Mouse (Mus musculus) CH12.LX (cell line): Measurements from ENCODE around the gene Clp1.

Source experiments
- CHD1 ChIP-seq: IDR thresholded peaks from 2 replicates; pipeline ENCODE4 v1.6.1; 2012; ENCODE audit warnings: low read depth, low read length, improper control_type of control experiment, inconsistent platforms
- CTCF ChIP-seq, 2 experiments: IDR thresholded peaks in 1 of 2; conservative IDR thresholded peaks in 1 of 2; 2 replicates each; pipeline ENCODE4 v1.5.1; 2011 to 2012; ENCODE audit warnings: low read depth in 2 of 2, low read length in 2 of 2, improper control_type of control experiment in 1 of 2, inconsistent platforms in 1 of 2, mild to moderate bottlenecking in 1 of 2, moderate library complexity in 1 of 2
- E2F4 ChIP-seq: IDR thresholded peaks from 2 replicates; pipeline ENCODE4 v1.6.1; 2011; ENCODE audit warnings: low read depth, low read length, improper control_type of control experiment; ENCODE audit not compliant: insufficient replicate concordance
- ETS1 ChIP-seq: conservative IDR thresholded peaks from 2 replicates; pipeline ENCODE4 v1.6.1; 2012; ENCODE audit warnings: low read depth, mild to moderate bottlenecking, inconsistent platforms, low read length, improper control_type of control experiment, moderate library complexity
- GABPA ChIP-seq: IDR thresholded peaks from 2 replicates; pipeline ENCODE4 v1.6.1; 2012; ENCODE audit warnings: low read depth, low read length, improper control_type of control experiment, inconsistent platforms; ENCODE audit not compliant: insufficient replicate concordance
- HCFC1 ChIP-seq: IDR thresholded peaks from 2 replicates; pipeline ENCODE4 v1.6.1; 2012; ENCODE audit warnings: low read depth, mild to moderate bottlenecking, inconsistent platforms, low read length, improper control_type of control experiment
- MAFK ChIP-seq: IDR thresholded peaks from 2 replicates; pipeline ENCODE4 v1.6.1; 2011; ENCODE audit warnings: low read length, improper control_type of control experiment; ENCODE audit not compliant: insufficient replicate concordance
- MAX ChIP-seq: IDR thresholded peaks from 2 replicates; pipeline ENCODE4 v1.6.1; 2011; ENCODE audit warnings: low read length, improper control_type of control experiment
- MYC ChIP-seq: IDR thresholded peaks from 2 replicates; pipeline ENCODE4 v1.6.1; 2011; ENCODE audit warnings: low read depth, mild to moderate bottlenecking, improper control_type of control experiment, low read length
- NELFE ChIP-seq: IDR thresholded peaks from 2 replicates; pipeline ENCODE4 v1.6.1; 2011; ENCODE audit warnings: low read depth, low read length, improper control_type of control experiment
- POLR2A ChIP-seq: IDR thresholded peaks from 2 replicates; pipeline ENCODE4 v1.6.1; 2011; ENCODE audit warnings: low read depth, mild to moderate bottlenecking, improper control_type of control experiment, low read length
- SIN3A ChIP-seq: IDR thresholded peaks from 2 replicates; pipeline ENCODE4 v1.6.1; 2012; ENCODE audit warnings: low read length, improper control_type of control experiment, inconsistent platforms
- SMC3 ChIP-seq: IDR thresholded peaks from 2 replicates; pipeline ENCODE4 v1.6.1; 2011; ENCODE audit warnings: low read depth, low read length, improper control_type of control experiment

DNA sequence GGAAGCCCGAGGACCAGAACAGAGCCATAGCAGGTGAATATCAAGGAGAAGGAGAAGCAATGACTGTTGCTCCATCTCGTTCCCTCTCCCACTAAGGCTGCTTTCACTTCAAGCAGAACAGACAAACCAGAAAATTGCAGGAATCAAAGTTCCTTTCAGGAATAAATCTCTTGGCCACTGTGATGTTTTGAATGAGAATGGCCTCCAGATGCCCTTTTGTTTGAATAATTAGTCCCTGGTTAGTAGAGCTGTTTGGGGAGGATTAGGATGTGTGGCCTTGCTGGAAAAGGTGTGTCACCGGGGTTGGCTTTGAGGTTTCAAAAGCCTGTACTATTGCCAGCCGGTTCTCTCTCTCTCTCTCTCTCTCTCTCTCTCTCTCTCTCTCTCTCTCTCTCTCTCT, 35.1 kb upstream of the Clp1 start:
- TF ChIP-seq NELFE (no peak), E2F4 (no peak), CTCF (conservative IDR thresholded peaks at IDR 0.05 in 1 of 2, IDR thresholded peaks at IDR 0.05 in 1 of 2; ENCODE audit: low read depth in 2 of 2, low read length in 2 of 2) (no peak), MYC (no peak), MAFK (no peak), SIN3A (no peak), ETS1 (no peak), POLR2A (no peak), CHD1 (no peak), MAX (no peak), HCFC1 (no peak), GABPA (no peak), SMC3 (no peak)
